Mouse (Mus musculus) lung, adult 18-20 months (tissue): Measurements from ENCODE around the gene Cavin3.
"Not testable (repeated sequence)": the region's sequence is repeated elsewhere in the genome, so short reads cannot be mapped to it uniquely, and the experiment has no call there.

Experiments used
- DNase-seq, 2 experiments: peaks; one replicate each; pipeline ENCODE4 v3.0.0; 2022; ENCODE audit warnings: mixed read lengths in 2 of 2

Gene Cavin3

GRCm38 (mm10) chr7:105480081-105480480 is 2.0 kb downstream of the Cavin3 start:
- no peak for DNase-seq

GRCm38 (mm10) chr7:105479232-105479631 is 2.9 kb downstream of the Cavin3 start:
- DNase-seq = no peak

- DNase-seq = no peak
Observed at GRCm38 (mm10) chr7:105478344-105478743, 3.8 kb downstream of the Cavin3 start.

- DNase-seq = peak; percentile 37 to 44
Observed at GRCm38 (mm10) chr7:105477841-105478240, 4.3 kb downstream of the Cavin3 start.

GRCm38 (mm10) chr7:105477433-105477700 is 4.7 kb downstream of the Cavin3 start:
- no peak for DNase-seq

- DNase-seq = no peak
Observed at GRCm38 (mm10) chr7:105476683-105477432, 5.2 kb downstream of the Cavin3 start.

- DNase-seq = no peak
Observed at GRCm38 (mm10) chr7:105475396-105475949, 6.6 kb downstream of the Cavin3 start.

- no peak for DNase-seq
Observed at GRCm38 (mm10) chr7:105474771-105475315, 7.3 kb downstream of the Cavin3 start.

GRCm38 (mm10) chr7:105472607-105473006 is 9.5 kb downstream of the Cavin3 start:
- no peak for DNase-seq

- DNase-seq = not testable (repeated sequence)
Observed at GRCm38 (mm10) chr7:105465505-105465904, 16.6 kb downstream of the Cavin3 start.

- DNase-seq = no peak
Observed at GRCm38 (mm10) chr7:105458546-105458945, 23.6 kb downstream of the Cavin3 start.

GRCm38 (mm10) chr7:105453345-105453744 is 28.8 kb downstream of the Cavin3 start:
- not testable (repeated sequence) for DNase-seq

- no peak for DNase-seq
Observed at GRCm38 (mm10) chr7:105445076-105445475, 37.0 kb downstream of the Cavin3 start.

- DNase-seq = no peak
Observed at GRCm38 (mm10) chr7:105441426-105441825, 40.7 kb downstream of the Cavin3 start.

GRCm38 (mm10) chr7:105437979-105438772 is 43.9 kb downstream of the Cavin3 start:
- DNase-seq = no peak

GRCm38 (mm10) chr7:105434798-105435197 is 47.3 kb downstream of the Cavin3 start:
- DNase-seq = no peak

- DNase-seq = no peak
Observed at GRCm38 (mm10) chr7:105433859-105434258, 48.2 kb downstream of the Cavin3 start.

GRCm38 (mm10) chr7:105432058-105432457 is 50.0 kb downstream of the Cavin3 start:
- no peak for DNase-seq
